Mouse (Mus musculus) neural tube, embryonic 13.5 days (tissue): ENCODE measurements around the gene Ager. TPM values are rescaled to one million over a fixed set of nuclear protein-coding genes. Genes with fewer than 3 reads are reported as not detected.

Source experiments
- polyA plus RNA-seq: library from polyadenylated mRNA; unstranded; fragments of >200 nt; fragmentation: Nextera tagmentation; extraction: Ambion mirVana; gene quantifications from 2 replicates; pipeline ENCODE4 v1.2.1, GENCODE M21; 2015

Ager gene
- polyA plus RNA-seq, 1 experiment from 2014 or later, result 2.0 TPM

Other genes starting within 250 kb of the Ager start
- not detected in 2 replicates for gene Btnl2, start 243.0 kb upstream of the Ager start, polyA plus RNA-seq
- gene Btnl1, start 220.7 kb upstream of the Ager start, polyA plus RNA-seq, result not detected in 2 replicates
- 2.7 and 2.8 TPM in 2 replicates for gene BC051142, start 199.0 kb upstream of the Ager start, polyA plus RNA-seq
- gene Btnl4, start 120.5 kb upstream of the Ager start, polyA plus RNA-seq, result not detected in 2 replicates
- not detected in 2 replicates for gene Btnl6, start 80.5 kb upstream of the Ager start, polyA plus RNA-seq
- 5.4 and 9.5 TPM in 2 replicates for gene Notch4, start 33.6 kb upstream of the Ager start, polyA plus RNA-seq
- gene Gpsm3, start 8.1 kb upstream of the Ager start, polyA plus RNA-seq, result 4.8 and 5.3 TPM in 2 replicates
- gene Pbx2, start 6.6 kb upstream of the Ager start, polyA plus RNA-seq, result 9.2 and 10.2 TPM in 2 replicates
- gene Rnf5, start 5.8 kb downstream of the Ager start, polyA plus RNA-seq, result 260 and 270 TPM in 2 replicates
- 89.5 and 99.6 TPM in 2 replicates for gene Agpat1, start 6.4 kb downstream of the Ager start, polyA plus RNA-seq
- gene Egfl8, start 18.1 kb downstream of the Ager start, polyA plus RNA-seq, result 21.8 and 28.4 TPM in 2 replicates
- 23.7 and 25.0 TPM in 2 replicates for gene Ppt2, start 30.6 kb downstream of the Ager start, polyA plus RNA-seq
- gene Prrt1, start 31.7 kb downstream of the Ager start, polyA plus RNA-seq, result 3.8 and 4.2 TPM in 2 replicates
- 17.1 and 18.6 TPM in 2 replicates for gene Fkbpl, start 46.9 kb downstream of the Ager start, polyA plus RNA-seq
- 106 TPM in 2 replicates for gene Atf6b, start 49.3 kb downstream of the Ager start, polyA plus RNA-seq
- gene Tnxb, start 72.7 kb downstream of the Ager start, polyA plus RNA-seq, result 0.11 and 0.14 TPM in 2 replicates
- gene C4b, start 146.0 kb downstream of the Ager start, polyA plus RNA-seq, result not detected in 2 replicates
- not detected in 2 replicates for gene Cyp21a1, start 206.7 kb downstream of the Ager start, polyA plus RNA-seq
- 31.6 and 34.2 TPM in 2 replicates for gene Stk19, start 239.1 kb downstream of the Ager start, polyA plus RNA-seq
- gene Dxo, start 239.2 kb downstream of the Ager start, polyA plus RNA-seq, result 63.0 and 63.2 TPM in 2 replicates